Mouse (Mus musculus) heart, embryonic 11.5 days (tissue): ENCODE measurements around the gene Gm8247. TPM values are rescaled to one million over a fixed set of nuclear protein-coding genes. Genes with fewer than 3 reads are reported as not detected.
"Not testable (repeated sequence)": the region's sequence is repeated elsewhere in the genome, so short reads cannot be mapped to it uniquely, and the experiment has no call there.

Experiments used
- ATAC-seq: fragments of 200-750 bp; cut with Nextera tagmentation; replicated peaks from 2 replicates; pipeline ENCODE4 v1.8.0; 2017; ENCODE audit warnings: moderate library complexity; ENCODE audit not compliant: insufficient number of reproducible peaks, low FRiP score, low TSS enrichment
- H3K27ac ChIP-seq: fragments of 300-500 bp; sonication (generic); 2 replicates; pipeline ENCODE4 v1.5.1; 2014; ENCODE audit warnings: mild to moderate bottlenecking, low read depth, low read length
- H3K27me3 ChIP-seq: fragments of 300-500 bp; sonication (generic); 2 replicates; pipeline ENCODE4 v1.6.1; 2014; ENCODE audit warnings: mild to moderate bottlenecking, low read length, mixed read lengths; ENCODE audit not compliant: control insufficient read depth, insufficient read depth
- H3K36me3 ChIP-seq: fragments of 300-500 bp; sonication (generic); 2 replicates; pipeline ENCODE4 v1.6.1; 2014; ENCODE audit warnings: mild to moderate bottlenecking, low read length, moderate library complexity, mixed read lengths; ENCODE audit not compliant: control insufficient read depth, insufficient read depth
- H3K4me1 ChIP-seq: fragments of 300-500 bp; sonication (generic); 2 replicates; pipeline ENCODE4 v1.6.1; 2014; ENCODE audit warnings: low read length; ENCODE audit not compliant: control insufficient read depth, insufficient read depth
- H3K4me2 ChIP-seq: fragments of 300-500 bp; sonication (generic); 2 replicates; pipeline ENCODE4 v1.6.1; 2014; ENCODE audit warnings: mild to moderate bottlenecking, moderate library complexity
- H3K4me3 ChIP-seq: fragments of 300-500 bp; sonication (generic); 2 replicates; pipeline ENCODE4 v1.5.1; 2014; ENCODE audit warnings: low read depth, low read length
- H3K9ac ChIP-seq: fragments of 300-500 bp; sonication (generic); 2 replicates; pipeline ENCODE4 v1.6.1; 2014; ENCODE audit warnings: mild to moderate bottlenecking, low read depth, low read length, moderate library complexity
- H3K9me3 ChIP-seq: fragments of 300-500 bp; sonication (generic); replicated peaks from 2 replicates; pipeline ENCODE4 v1.6.1; 2016; ENCODE audit warnings: low read length; ENCODE audit not compliant: control insufficient read depth
- WGBS: fragments of 180-500 bp; shearing (Covaris S2); extraction: QIAGEN DNeasy Blood & Tissue Kit; methylation state at CpG from one replicate; pipeline ENCODE4 v1.1.7; 2014; ENCODE audit not compliant: insufficient replicate concordance; 5-methylcytosine and 5-hydroxymethylcytosine counted together
- polyA plus RNA-seq: library from polyadenylated mRNA; unstranded; fragments of >200 nt; fragmentation: Nextera tagmentation; extraction: Ambion mirVana; gene quantifications from 2 replicates; pipeline ENCODE4 v1.2.1, GENCODE M21; 2014

Gm8247 gene
- polyA plus RNA-seq = not detected in 2 replicates

DNA sequence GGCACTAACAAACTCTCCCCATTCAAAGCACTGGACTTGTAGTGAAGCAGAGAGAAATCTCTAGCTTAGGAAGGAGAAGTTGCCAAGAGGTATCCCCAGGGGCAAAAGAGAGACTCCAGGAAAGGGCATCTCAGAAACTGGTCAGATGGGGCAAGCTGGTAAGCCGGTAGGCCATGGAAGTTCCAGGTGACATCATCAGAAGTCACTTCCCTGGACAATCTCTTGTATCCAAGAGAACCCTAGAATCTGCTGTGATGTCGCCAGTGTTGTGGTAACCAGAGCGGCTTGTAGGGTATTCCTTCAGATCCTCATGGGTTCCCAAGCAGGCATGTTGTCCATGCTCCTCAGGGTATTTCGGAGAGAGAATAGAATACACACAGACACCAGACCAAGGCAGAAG lies at the start of gene Gm8247:
Gene Gm8247, plus strand, starts transcription at position 301 of the 400 bp plus-strand sequence.
- H3K9ac ChIP-seq, H3K36me3 ChIP-seq, H3K4me2 ChIP-seq, H3K4me1 ChIP-seq, H3K27ac ChIP-seq, H3K27me3 ChIP-seq, ATAC-seq, H3K4me3 ChIP-seq, H3K9me3 ChIP-seq: not testable (repeated sequence)
- 72% methylated on average over 4 of the region's 4 CpGs for WGBS

DNA sequence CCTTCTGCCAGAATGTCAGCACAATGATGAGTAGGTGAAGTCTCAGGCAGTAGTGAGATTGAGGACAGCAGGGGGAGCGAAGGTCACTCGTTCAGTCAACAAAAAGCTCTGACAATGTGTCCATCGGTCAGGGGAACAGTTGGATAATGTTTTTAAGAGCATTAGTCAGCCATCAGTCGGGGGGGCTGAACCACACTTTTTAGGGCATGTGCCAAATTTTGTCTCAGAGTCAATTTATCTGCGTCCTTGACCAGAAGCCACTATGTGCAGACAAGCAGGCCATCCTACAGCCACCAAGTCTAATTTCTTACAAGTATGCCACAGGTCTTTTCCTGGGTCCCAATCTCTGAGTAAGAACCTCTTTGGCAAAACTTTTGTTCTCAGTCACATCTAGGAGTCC lies 35.0 kb upstream of the Gm8247 start:
- WGBS = 73% methylated on average over 3 of the region's 5 CpGs
- H3K9me3 ChIP-seq, H3K4me2 ChIP-seq, ATAC-seq, H3K4me1 ChIP-seq, H3K27me3 ChIP-seq, H3K9ac ChIP-seq, H3K4me3 ChIP-seq, H3K27ac ChIP-seq, H3K36me3 ChIP-seq: not testable (repeated sequence)

- H3K9me3 ChIP-seq, H3K27ac ChIP-seq, H3K4me2 ChIP-seq, H3K36me3 ChIP-seq, H3K27me3 ChIP-seq, H3K4me3 ChIP-seq, H3K9ac ChIP-seq, ATAC-seq, H3K4me1 ChIP-seq: not testable (repeated sequence)
- 65% methylated on average over 2 of the region's 2 CpGs for WGBS
These were observed 8.8 kb downstream of the Gm8247 start for GRCm38 (mm10) chr14:44591765-44592164.

DNA sequence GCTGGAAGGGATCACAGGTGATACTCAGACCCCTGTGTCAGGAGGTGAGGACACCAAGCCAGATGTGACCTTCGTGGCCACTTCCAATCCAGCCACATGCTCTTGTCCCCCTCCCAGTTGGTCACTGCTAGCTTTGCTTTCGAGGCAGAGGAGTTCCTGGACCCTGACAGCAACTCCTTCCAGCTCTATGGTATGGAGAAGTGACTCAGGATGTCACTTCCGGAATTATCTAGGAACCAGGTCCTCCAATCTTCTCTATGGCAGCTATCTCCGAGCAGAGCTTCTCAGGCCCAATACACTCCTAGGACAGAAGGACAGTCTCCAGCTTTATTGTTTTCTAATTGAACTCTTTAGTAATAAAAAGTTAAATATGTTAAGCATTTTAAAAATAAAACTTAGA lies 44.8 kb downstream of the Gm8247 start, which contains the start of gene Gm5624:
Gene Gm5624, minus strand, starts transcription at position 202 of the 400 bp plus-strand sequence.
- H3K4me2 ChIP-seq, H3K36me3 ChIP-seq, H3K9ac ChIP-seq, H3K27ac ChIP-seq, ATAC-seq, H3K27me3 ChIP-seq, H3K4me3 ChIP-seq, H3K9me3 ChIP-seq, H3K4me1 ChIP-seq: not testable (repeated sequence)
- 73% methylated on average over 4 of the region's 4 CpGs for WGBS

Other genes with a start within 250 kb of the Gm8247 start
- gene Gm5930, start 244.6 kb upstream of the Gm8247 start, polyA plus RNA-seq = not detected in 2 replicates
- not detected in 2 replicates for gene Gm8229, start 217.8 kb upstream of the Gm8247 start, polyA plus RNA-seq
- gene Gm3371, start 172.5 kb upstream of the Gm8247 start, polyA plus RNA-seq = not detected in 2 replicates
- gene Gm8232, start 149.5 kb upstream of the Gm8247 start, polyA plus RNA-seq = not detected in 2 replicates
- gene BC061237, start 90.7 kb upstream of the Gm8247 start, polyA plus RNA-seq = not detected in 2 replicates
- not detected in 2 replicates for gene Gm17093, start 64.9 kb upstream of the Gm8247 start, polyA plus RNA-seq
- not detected in 2 replicates for gene Gm5624, start 44.8 kb downstream of the Gm8247 start, polyA plus RNA-seq
- not detected in 2 replicates for gene Gm8257, start 123.3 kb downstream of the Gm8247 start, polyA plus RNA-seq
- not detected in 2 replicates for gene Gm8267, start 167.2 kb downstream of the Gm8247 start, polyA plus RNA-seq